Mouse (Mus musculus): ENCODE measurements around the gene Oas1d.
"Not testable (repeated sequence)": the region's sequence is repeated elsewhere in the genome, so short reads cannot be mapped to it uniquely, and the experiment has no call there.

The Oas1d gene

GRCm38 (mm10) chr5:120914204-120914603 is at the start of gene Oas1d:
Oas1d (plus strand) TSS chr5:120914536.
- DNase-seq (ENCODE audit: low read depth in 2 of 2, low spot score in 2 of 2) = not testable (repeated sequence)

GRCm38 (mm10) chr5:120865336-120865860 is 48.9 kb upstream of the Oas1d start:
- peak; percentile 10 to 14 for DNase-seq (ENCODE audit: low read depth in 2 of 2, low spot score in 2 of 2)

GRCm38 (mm10) chr5:120869436-120870015 is 44.8 kb upstream of the Oas1d start:
- DNase-seq (ENCODE audit: low read depth in 2 of 2, low spot score in 2 of 2) = no peak

- DNase-seq (ENCODE audit: low read depth in 2 of 2, low spot score in 2 of 2) = no peak
Observed at GRCm38 (mm10) chr5:120870081-120870480, 44.3 kb upstream of the Oas1d start.

GRCm38 (mm10) chr5:120870782-120871181 is 43.6 kb upstream of the Oas1d start:
- DNase-seq (ENCODE audit: low read depth in 2 of 2, low spot score in 2 of 2) = no peak

- DNase-seq (ENCODE audit: low read depth in 2 of 2, low spot score in 2 of 2) = no peak
Observed at GRCm38 (mm10) chr5:120871469-120871868, 42.9 kb upstream of the Oas1d start.

GRCm38 (mm10) chr5:120876839-120877238 is 37.5 kb upstream of the Oas1d start:
- DNase-seq (ENCODE audit: low read depth in 2 of 2, low spot score in 2 of 2) = not testable (repeated sequence)

- not testable (repeated sequence) for DNase-seq (ENCODE audit: low read depth in 2 of 2, low spot score in 2 of 2)
Observed at GRCm38 (mm10) chr5:120877407-120877806, 36.9 kb upstream of the Oas1d start.

GRCm38 (mm10) chr5:120878803-120879202 is 35.5 kb upstream of the Oas1d start:
- DNase-seq (ENCODE audit: low read depth in 2 of 2, low spot score in 2 of 2) = not testable (repeated sequence)

GRCm38 (mm10) chr5:120881681-120882080 is 32.7 kb upstream of the Oas1d start:
- DNase-seq (ENCODE audit: low read depth in 2 of 2, low spot score in 2 of 2) = not testable (repeated sequence)

- DNase-seq (ENCODE audit: low read depth in 2 of 2, low spot score in 2 of 2) = not testable (repeated sequence)
Observed at GRCm38 (mm10) chr5:120887413-120887812, 26.9 kb upstream of the Oas1d start, which contains the start of gene Oas1g. Oas1g (minus strand) TSS chr5:120887613.

- DNase-seq (ENCODE audit: low read depth in 2 of 2, low spot score in 2 of 2) = no peak
Observed at GRCm38 (mm10) chr5:120887831-120888230, 26.5 kb upstream of the Oas1d start.

GRCm38 (mm10) chr5:120888294-120888815 is 26.0 kb upstream of the Oas1d start:
- not testable (repeated sequence) for DNase-seq (ENCODE audit: low read depth in 2 of 2, low spot score in 2 of 2)

GRCm38 (mm10) chr5:120890026-120890425 is 24.3 kb upstream of the Oas1d start:
- DNase-seq (ENCODE audit: low read depth in 2 of 2, low spot score in 2 of 2) = no peak

- no peak for DNase-seq (ENCODE audit: low read depth in 2 of 2, low spot score in 2 of 2)
Observed at GRCm38 (mm10) chr5:120890991-120891390, 23.3 kb upstream of the Oas1d start.

GRCm38 (mm10) chr5:120891566-120892242 is 22.6 kb upstream of the Oas1d start:
- DNase-seq (ENCODE audit: low read depth in 2 of 2, low spot score in 2 of 2) = not testable (repeated sequence)

- DNase-seq (ENCODE audit: low read depth in 2 of 2, low spot score in 2 of 2) = no peak
Observed at GRCm38 (mm10) chr5:120892243-120892660, 22.1 kb upstream of the Oas1d start.

- DNase-seq (ENCODE audit: low read depth in 2 of 2, low spot score in 2 of 2) = not testable (repeated sequence)
Observed at GRCm38 (mm10) chr5:120893866-120894265, 20.5 kb upstream of the Oas1d start.

- DNase-seq (ENCODE audit: low read depth in 2 of 2, low spot score in 2 of 2) = not testable (repeated sequence)
Observed at GRCm38 (mm10) chr5:120894692-120895091, 19.6 kb upstream of the Oas1d start.

GRCm38 (mm10) chr5:120895231-120895900 is 19.0 kb upstream of the Oas1d start:
- no peak for DNase-seq (ENCODE audit: low read depth in 2 of 2, low spot score in 2 of 2)

GRCm38 (mm10) chr5:120898307-120898706 is 16.0 kb upstream of the Oas1d start:
- no peak for DNase-seq (ENCODE audit: low read depth in 2 of 2, low spot score in 2 of 2)
